Mouse (Mus musculus) c-Kit-positive CD71-positive TER-119-positive erythroid progenitor cells, embryonic 14.5 days (primary cell): Measurements from ENCODE around the gene Ppp1r18.
A peak's percentile ranks its signal among the peaks of the same experiment; 100 is the strongest.
"Not testable (repeated sequence)": the region's sequence is repeated elsewhere in the genome, so short reads cannot be mapped to it uniquely, and the experiment has no call there.

Experiments used
- DNase-seq: peaks from one replicate; pipeline ENCODE4 v3.0.0-alpha.2; 2013; ENCODE audit warnings: low spot score

Gene Ppp1r18

DNA sequence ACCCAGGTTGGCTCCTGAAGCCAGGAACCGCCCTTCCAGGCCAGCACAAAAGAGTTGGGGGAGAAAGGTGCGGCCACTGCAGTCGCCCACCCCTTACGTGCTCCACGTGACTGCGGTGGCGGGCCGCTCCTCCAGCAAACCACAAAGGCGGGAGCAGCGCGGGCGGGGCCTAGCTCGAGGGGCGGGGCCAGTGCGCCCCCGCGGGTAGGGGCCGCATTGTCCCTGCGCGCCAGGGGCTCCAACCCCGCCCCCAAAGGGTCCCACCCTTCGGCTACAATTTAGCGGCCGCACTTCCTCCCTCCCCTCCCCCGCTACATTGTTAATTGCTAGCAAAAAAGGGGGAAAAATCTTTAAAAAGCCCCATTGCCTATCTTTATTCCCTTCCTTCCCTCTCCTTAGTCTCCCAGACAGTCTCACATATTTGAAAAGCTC lies 28.4 kb upstream of the Ppp1r18 start:
- peak; percentile 86 for DNase-seq

DNA sequence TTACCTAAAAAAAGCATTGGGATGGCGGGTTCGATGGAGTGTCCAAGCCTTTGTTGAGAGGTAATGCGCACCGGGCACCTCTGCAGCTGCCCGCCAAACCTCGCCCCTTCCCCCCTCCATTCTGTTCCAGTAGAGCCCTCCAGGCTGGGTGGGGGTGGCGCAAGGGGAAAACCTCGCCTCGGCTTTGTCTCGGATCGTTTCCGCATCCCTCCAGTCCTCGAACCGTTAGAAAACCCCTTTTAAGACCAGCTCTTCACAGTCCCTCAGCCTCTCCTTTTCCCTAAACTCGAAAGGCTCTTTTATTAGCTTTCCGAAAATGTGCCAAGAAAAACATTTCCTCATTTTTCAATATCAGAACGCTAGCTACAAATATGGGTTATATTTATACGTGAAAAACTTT lies 27.9 kb upstream of the Ppp1r18 start:
- DNase-seq, result peak; percentile 50

DNA sequence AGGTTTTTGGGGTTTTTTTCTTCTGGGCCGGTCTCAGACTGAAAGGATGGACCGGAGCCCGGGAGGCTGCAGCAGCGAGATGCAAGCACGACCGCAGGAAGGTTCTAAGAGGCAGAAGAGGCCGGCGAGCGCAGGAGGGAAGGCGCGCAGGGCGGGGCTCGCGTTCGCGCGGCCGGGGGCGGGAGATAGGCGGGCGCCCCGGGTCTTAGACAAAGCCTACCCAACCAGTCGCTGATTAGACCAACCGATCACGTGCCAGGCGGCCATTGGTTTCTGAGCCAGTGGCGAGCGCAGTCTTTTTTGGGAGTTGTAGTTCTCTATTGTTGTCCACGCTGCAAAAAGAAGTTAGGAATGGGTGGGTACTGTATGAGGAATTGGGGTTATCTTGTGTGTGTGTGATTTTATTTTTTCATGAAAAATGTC lies 27.3 kb upstream of the Ppp1r18 start, which contains the start of gene Tubb5:
Gene Tubb5, minus strand, starts transcription at position 185 of the 423 bp plus-strand sequence.
- DNase-seq, result peak; percentile 94

GRCm38 (mm10) chr17:35838570-35838969 lies 26.8 kb upstream of the Ppp1r18 start:
- DNase-seq, result peak; percentile 53

GRCm38 (mm10) chr17:35839002-35839401 lies 26.4 kb upstream of the Ppp1r18 start:
- DNase-seq, result not testable (repeated sequence)

GRCm38 (mm10) chr17:35840561-35840960 lies 24.8 kb upstream of the Ppp1r18 start:
- DNase-seq, result no peak

- peak; percentile 100 for DNase-seq
Measured at GRCm38 (mm10) chr17:35841076-35841950, 24.1 kb upstream of the Ppp1r18 start, which contains the start of gene Mdc1. Gene Mdc1 (plus strand): TSS chr17:35841515.

- DNase-seq, result peak; percentile 44
Measured at GRCm38 (mm10) chr17:35842006-35842405, 23.4 kb upstream of the Ppp1r18 start.

GRCm38 (mm10) chr17:35843514-35843913 lies 21.9 kb upstream of the Ppp1r18 start:
- DNase-seq, result no peak

DNA sequence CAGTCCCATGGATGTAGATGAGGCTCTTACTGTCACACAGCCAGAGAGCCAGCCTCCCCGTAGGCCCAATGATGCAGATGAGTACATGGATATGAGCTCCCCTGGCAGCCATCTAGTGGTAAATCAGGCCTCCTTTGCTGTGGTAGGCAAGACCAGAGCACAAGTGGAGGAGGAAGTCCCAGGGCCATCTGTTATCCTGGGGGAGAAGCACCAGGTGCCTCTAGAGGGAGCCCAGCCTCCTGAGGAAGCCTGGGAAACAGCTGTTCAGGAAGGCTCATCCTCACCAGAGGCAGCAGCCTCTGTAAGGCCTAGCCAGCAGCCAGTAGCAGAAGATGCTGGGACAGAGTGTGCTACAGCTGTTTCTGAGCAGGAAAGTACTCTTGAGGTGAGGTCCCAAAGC lies 17.3 kb upstream of the Ppp1r18 start:
- no peak for DNase-seq

- peak; percentile 50 for DNase-seq
Measured at GRCm38 (mm10) chr17:35850974-35851373, 14.4 kb upstream of the Ppp1r18 start.

GRCm38 (mm10) chr17:35859371-35859770 lies 6.0 kb upstream of the Ppp1r18 start:
- DNase-seq, result no peak

DNA sequence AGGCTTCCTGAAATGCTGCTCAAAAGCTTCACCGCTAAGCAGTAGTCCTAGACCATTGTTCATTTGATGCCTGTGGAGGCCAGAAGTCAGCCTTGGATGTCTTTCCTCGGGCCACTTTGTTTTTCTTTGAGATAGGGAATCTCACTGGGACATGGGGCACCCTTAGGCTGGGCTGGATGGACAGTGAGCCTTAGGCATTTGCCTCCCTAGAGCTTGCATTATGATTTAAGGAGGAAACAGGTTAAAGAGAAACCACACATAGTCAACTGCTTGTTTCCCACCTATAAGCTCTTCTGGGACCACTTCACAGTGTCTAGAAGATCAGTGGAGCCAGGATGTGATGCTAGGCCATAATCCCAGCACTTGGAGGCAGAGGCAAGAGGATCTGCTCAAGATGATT lies 5.6 kb upstream of the Ppp1r18 start:
- DNase-seq, result no peak

- no peak for DNase-seq
Measured at GRCm38 (mm10) chr17:35860831-35861197, 4.6 kb upstream of the Ppp1r18 start.

DNA sequence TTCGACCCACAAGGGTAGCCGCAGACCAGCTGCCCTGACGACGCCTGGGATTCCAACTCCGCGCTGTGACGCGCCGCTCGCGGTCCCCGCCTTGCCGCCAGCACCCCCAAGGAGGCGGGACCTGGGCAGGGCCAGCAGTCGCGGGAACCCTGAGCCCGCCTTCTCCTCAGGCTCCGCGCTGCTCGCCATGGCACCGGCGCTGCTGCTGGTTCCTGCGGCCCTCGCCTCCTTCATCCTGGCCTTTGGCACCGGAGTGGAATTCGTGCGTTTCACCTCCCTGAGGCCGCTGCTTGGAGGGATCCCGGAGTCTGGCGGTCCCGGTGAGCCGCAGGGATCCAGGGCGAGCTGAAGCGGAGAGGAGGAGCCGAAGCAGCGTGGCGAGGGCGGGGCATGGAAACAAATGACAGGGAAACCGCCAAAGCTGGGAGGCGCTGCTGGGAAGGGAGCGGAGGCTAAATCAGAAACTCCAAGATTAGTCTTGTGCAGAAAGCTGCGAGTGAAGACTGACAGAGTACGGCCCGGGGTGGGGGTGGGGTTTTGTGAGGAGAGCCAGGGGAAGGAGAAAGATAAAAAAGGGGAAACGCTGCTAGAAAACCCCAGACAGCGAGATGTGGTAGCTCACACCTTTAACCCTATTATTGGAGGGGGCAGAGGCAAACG lies 4.1 kb upstream of the Ppp1r18 start, which contains the start of gene Nrm:
Gene Nrm, plus strand, starts transcription at position 121 of the 660 bp plus-strand sequence.
- peak; percentile 84 for DNase-seq

DNA sequence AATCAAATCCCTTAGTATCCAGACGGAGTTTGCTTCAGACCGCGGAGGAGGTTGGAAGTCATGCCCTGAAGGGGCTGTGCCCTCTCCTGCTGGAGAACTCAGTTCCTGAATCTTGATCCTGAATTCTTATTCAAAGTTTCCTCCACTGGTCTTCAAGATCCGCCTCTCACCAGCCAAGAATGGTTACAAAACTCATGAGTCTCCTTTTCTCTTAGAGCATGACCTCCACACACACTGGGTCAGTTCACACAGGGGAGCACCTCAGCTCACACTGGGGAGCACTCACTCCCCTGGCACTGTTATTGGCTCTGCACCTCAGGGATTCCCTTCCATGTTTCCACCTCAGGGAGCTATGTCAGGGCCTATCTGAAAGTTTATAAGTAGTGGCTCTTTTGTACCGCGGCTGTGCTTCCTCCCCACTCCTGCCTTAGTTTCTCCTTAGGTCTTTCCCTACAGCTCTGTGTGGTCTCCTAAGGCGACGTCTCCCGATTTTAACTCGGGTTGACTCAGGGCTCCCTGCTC lies 500 bp upstream of the Ppp1r18 start:
- DNase-seq, result no peak

- DNase-seq, result no peak
Measured at GRCm38 (mm10) chr17:35866281-35866831, 963 bp downstream of the Ppp1r18 start.

DNA sequence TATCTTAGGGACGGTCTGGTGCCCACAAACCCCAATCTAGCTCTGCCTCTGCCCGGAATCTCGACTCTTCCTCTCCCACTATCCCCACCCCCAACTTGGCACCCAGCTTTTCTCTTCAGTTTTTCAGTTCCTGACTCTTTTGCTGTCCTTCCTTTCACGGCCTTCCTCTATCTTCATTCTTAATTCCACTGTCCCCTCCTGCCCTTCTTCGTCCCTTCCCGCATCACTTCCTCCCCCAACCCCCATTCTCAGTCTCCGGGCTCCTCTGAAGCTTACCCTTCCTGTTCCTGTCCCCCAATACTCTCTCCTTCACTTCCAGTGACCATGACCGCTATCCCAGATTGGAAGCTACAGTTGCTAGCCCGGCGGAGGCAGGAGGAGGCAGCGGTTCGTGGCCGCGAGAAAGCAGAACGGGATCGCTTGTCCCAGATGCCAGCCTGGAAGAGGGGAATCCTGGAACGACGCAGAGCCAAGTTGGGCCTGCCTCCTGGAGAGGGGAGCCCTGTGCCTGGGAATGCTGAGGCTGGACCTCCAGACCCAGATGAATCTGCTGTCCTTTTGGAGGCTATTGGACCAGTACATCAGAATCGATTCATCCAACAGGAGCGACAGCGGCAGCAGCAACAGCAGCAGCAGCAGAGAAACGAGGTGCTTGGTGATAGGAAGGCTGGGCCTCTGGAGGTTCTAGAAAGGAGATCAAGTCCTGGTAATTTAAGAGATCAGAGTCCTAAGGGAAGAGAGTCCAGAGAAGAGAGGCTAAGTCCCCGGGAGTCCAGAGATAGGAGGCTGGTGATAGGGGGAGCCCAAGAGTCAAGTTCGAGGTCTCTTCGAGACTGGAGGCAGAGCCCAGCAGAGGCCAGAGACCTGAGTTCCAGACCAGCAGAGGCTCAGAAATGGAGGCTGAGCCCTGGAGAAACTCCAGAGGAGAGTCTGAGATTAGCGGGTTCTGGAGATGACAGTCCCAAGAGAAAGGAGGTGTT lies 1.8 kb downstream of the Ppp1r18 start:
- DNase-seq, result no peak

DNA sequence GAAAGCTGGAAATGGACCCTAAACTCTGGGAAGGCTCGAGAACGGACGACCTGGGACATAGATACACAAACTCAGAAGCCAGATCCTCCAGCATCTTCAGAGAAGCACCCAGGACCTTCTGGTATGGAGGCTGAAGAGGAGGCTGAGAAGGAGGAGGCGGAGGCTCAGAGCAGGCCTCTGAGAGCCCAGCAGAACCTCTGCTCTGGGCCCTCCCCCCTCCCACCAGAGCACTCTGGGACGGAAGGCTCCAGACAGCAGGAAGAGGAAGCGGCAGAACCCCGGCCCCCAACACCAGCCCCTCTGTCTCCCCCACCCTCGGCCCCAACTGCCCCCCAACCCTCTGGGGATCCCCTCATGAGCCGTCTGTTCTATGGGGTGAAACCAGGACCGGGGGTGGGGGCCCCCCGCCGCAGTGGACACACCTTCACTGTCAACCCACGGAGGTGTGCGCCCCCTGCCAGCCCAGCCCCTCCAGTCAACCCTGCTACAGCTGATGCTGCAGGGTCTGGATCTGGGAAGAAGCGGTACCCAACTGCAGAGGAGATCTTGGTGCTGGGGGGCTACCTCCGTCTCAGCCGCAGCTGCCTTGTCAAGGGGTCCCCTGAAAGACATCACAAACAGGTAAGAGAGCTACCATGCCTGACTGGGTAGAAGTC lies 2.9 kb downstream of the Ppp1r18 start:
- no peak for DNase-seq

DNA sequence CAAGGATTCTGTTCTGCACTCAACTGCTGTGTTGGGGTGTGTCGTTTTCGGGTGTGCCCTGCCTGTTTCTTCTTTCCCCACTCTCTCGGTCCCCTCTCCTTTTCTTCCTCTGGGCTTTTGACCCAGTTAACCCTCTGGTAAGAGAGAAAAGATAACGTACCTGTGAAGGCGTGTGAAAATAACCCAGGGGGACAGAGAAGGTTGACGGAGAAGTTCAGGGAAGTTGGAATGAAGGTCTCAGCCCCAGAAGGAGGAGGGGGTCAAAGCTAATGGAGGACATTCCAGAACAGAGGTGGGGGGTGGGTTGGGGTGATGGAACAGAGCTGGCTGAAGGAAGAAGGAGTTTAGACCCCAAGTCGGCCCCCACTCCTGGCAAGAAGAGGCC lies 3.6 kb downstream of the Ppp1r18 start:
- no peak for DNase-seq
